Mouse (Mus musculus): ENCODE results near the gene Adgrg7.

Gene Adgrg7

DNA sequence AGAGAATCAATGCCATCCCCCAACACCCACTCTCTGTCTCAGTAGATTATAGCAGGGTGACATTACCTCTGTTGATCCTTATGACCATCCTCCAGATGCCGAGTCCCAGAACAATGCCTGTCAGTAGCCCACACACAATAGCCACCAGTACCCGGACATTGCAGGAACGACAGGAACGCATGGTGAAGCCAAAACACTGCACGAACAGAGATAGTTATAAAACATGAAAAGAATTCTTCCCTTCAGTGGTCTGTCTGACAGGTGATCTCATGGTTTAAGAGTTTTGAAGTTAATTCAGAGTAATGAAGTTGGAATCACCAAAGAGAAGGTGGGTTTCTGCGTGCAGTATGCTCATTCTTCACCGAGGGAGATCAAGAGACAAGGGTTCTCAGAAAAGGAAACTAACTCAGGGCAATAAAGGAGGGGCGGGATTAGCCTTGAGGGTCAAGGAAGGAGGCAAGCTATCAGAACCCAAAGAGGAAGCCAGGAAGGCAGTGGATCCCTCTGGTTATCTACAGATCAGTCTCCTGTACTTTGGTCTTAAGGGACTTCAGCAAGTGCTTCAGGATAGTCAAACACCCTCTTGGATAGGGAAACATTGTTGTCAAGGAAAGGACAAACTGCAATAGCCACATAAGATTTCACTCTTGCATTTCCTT, at the start of gene Adgrg7:
TSS of gene Adgrg7 (minus strand) at position 375 of the 659 bp plus-strand sequence.
- no peak for DNase-seq

DNA sequence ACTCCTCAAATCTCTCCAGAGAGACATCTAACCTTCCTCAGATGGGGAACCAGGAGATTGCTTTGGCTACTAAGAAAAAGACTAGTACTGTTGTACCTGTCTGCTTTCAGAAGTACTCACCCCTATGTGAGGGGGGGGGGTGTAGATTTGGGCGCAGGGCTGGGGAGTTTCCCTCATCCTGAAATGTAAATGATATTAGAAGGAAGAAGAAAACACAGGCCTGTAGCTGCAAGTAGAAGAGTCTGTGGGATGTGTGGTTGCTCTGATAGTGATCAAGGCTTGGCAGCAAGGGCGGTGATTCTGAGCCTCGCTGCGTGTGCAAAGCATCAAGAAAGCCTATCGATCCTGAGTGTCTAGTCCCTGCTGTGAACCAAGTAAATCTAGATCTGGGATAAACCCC, 47.3 kb upstream of the Adgrg7 start:
- no peak for DNase-seq

DNA sequence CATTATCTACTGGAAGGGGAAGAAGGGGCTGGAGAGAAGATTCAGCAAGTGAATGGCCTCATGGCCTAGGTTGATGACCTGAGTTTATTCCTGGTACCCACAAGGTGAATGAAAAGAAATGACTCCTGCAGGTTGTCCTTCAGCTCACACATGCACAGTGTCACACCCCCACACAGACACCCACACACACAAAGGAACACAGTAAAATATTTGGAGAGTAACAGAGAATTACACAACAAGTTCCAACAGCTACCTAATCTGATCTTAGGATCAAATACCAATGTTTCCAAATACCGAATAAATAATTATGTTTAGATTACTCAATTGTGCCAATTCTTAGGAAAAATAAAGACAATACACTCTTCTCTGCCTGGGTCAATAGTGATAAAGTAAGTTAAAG, 37.7 kb upstream of the Adgrg7 start:
- DNase-seq = no peak

DNA sequence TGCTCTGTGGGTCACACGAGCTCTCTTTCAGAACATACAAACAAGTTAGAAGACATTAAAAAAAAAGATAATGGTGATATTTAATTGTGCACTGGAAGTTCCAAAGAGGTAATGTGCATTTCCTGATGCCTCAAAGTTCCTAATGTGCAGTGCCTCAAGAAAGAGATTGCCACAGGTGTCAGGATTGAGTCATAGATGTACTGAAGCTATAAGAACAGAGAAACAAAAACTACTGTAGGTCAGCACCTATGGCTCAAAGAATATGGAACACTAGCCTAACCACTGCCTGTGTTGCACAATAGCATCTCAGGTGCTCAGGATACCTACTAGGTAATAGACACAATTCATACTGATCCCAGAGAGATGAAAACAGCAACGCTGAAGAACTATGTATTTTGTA, 36.3 kb upstream of the Adgrg7 start:
- no peak for DNase-seq

DNA sequence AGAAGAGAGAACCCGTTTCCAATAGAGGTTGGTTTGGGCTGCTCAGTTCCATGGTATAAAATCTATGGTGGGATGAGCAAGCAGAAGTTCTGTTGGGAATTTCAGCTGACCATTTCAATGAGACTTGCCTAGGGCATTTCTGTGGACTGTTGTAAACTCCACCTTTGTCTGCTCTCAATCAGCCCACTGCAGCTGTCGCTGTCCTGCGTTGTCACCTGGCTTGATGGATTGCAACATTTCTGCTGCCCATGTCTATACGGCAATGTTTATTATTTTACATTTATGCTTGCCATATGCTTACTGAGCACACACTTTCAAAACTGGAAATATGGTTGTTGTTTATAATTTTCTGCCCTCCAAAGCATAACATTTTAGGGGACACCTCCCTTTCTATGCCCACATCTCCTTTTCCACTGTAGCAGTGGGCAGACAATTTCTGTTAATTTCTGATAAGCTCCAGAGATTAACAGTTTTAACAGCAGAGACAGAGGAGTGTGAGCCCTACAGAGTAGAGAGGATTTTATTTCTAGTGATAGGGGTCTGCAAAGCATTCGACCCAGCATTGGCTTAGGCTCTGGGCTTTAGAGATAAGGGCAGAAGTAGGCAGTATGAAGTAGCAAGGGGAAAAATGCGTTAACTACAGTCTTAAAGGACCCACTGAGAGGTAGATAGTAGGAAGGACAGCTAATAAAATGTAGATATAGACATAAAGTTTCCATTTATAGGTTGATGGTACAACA, 5.9 kb upstream of the Adgrg7 start:
- no peak for DNase-seq

DNA sequence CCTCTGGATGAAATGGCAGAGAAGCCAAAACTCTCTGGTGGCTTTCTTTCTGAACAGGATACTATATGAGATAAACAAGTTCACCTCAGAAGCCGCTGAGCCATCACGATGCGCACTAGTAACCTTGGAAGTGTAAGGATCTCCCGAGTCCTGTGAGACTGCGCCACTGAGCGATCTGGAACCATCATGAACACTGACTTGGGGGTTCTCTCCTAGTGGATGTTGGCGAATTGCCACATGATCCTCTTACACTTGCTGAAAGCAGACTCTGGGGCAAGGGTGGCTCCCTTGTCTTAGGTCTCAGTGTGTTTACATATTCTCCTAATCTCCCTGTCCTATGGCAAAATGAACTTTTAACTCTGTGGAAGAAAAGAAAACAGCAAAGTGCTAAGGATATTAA, 5.3 kb upstream of the Adgrg7 start:
- DNase-seq = no peak

DNA sequence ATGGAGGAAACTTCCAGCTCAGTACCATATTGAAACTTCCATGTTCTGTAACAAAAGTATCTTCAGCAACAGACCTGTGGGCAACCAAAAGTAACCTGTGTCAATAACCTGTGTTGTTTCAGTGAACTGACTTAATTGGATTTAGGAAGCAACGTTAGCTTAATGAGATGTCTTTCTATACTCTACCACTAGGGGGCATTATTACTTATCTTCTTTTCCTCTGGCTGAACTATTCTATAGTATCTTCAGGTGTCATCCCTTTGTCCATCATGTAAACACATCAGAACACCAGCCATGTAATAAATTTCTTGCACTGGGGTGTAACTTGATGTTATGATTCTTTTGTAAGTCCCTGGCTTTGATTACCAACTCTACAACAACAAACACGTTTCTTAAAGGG, 4.8 kb upstream of the Adgrg7 start:
- no peak for DNase-seq

DNA sequence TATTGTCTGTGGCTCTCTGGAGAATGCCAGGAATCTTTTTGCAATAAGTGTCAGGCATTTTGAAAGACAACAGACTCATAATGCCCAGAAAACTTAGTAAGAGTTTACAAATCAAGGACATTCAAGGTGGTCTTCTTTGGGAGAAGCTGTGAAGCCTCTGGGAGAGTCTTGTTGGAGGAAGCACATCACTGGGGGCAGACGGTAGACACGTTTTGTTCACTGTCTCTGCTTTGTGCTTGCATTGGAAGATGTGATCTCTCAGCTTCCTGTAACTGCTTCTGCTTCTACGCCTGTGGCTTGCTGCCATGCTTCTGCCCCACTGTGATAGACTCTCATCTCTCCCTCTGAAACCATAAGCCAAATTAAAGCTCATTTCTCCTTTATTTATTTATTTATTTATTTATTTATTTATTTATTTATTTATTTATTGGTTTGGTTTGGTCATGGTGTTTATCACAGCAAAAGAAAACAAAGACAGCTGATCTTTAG, 3.9 kb upstream of the Adgrg7 start:
- no peak for DNase-seq

DNA sequence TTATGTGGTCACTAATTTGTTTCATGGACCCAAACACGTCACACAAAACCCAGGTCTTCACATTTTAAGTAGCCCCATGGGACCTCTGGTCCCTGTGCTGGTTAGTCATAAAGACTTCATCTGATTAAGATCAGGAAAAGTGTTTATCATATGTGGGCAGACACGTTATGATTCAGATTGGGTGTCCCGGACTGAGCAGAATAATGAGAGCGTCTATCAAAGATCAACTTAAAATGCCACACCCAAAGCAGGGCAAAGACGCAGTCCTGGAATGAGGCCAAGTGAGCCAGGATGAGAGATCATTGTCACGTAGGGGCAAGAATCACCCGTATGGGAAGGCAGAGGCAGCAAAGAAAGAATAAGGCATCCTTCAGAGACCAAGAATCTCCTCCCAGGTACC, 3.2 kb upstream of the Adgrg7 start:
- DNase-seq = no peak

DNA sequence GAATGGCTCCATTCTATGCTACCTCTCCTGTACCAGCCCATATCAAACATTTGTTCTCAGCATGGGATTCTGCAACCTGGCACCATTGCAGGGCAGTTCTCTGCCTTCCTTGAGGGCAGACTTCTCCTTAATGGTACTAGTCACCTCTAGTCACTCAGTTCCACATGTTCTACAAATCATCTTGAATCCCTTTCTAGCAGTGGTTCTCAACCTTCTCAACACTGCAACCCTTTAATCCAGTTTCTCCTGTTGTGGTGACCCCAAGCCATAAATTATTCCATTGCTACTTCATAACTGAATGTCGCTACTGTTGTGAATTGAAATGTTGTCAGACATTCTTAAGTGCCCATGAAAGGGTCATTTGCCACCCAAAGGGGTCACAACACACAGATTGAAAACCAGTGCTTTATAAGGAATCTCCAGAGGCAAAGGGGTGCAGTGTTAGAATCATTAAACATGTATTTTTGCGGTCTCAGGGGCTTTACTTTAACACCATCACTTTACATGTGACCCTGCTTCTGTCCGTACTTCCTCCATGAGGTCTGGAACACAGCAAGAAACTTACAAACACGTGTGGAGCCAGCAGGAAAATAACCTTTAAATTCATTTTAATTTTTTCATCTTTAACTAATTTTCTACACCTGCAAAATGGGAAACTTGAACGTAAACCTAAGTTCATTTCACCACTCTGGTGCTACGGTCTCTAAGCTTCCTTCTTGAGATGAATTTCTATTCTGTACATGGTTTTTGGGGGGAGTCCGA, 1.1 kb downstream of the Adgrg7 start:
- DNase-seq = no peak

DNA sequence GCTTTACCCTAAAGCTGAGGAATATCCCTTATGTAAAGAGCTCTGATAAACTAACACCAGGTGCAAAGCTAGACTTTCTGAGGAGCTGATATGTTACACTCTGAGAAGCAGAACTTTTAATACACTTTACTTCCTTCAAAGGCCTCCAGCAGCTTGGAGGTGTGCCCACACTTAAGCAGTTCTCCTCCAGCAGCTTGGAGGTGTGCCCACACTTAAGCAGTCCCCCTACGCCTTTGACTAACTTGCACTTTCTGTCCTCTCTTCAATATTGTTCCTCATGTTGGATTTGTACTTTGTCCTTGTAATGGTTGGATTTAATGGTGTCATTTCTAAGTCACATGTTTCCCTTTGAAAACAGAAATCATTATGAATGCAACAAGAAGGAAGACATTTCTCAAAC, 1.9 kb downstream of the Adgrg7 start:
- DNase-seq = no peak

DNA sequence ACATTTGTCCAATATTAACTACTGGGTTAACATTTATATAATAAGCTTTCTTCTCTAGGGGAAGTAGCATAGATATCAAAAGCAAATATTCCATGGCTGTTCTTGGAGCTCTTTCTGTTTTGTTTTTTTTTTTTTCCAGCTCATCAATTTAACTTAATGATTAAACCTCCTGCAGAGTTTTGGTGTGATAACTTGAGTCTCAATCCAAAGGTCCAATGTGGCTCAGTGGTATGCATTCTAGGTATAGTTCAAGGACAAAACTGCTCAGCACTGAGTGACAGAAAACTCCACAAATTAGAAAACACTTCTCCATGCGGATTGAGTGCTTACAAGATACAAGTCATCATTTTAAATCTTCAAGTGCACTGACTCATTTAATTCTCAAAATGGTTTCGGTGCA, 9.7 kb downstream of the Adgrg7 start:
- no peak for DNase-seq

DNA sequence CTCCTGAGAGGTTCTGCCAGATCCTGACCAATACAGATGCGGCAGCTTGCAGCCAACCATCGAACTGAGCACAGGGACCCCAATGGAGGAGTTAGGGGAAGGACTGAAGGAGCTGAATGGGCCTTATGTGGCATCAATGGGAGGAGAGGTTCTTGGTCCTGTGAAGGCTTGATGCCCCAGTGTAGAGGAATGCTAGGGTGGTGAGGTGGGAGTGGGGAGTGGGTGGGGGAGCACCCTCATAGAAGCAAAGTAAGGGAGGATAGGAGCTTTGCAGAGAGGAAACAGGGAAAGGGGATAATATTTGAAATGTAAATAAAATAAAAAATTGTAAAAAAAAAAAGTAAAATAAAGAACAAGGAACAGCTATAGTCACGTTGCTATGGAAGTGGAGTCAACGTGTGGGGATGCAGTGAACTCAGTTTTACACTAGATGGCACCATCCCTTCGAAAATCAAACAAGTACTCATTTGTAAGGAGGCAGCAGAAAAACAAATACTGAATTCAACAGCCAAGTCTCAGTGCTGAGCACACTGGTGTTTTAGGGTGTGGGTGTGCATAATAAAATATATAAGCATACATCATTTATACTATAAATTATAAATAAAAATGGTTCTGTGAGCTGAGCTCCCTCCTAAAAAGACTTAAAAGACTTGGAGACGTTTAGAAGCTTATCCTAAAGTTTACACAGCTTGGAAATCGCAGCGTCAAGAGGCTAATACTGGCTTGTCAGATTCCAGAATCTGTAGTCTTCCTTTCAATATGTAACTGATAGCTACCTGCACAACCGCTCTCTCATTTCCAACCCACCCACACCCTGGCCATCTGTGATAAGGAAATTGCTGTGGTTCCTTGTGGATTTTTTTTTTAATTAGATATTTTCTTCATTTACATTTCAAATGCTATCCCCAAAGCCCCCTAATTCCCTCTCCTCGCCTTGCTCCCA, 24.2 kb downstream of the Adgrg7 start:
- DNase-seq = peak; percentile 13

DNA sequence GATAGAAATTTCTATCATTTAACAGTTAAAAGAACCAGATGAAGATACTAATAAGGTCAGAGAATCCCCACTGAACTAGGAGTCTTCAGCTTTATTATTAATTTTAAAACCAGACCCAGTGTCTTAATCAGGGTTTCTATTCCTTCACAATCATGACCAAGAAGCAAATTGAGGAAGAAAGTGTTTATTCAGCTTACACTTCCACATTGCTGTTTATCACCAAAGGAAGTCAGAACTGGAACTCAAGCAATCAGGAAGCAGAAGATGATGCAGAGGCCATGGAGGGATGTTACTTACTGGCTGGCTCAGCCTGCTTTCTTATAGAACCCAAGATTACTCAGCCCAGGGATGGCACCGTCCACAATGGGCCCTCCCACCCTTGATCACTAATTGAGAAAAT, 66.6 kb downstream of the Adgrg7 start:
- DNase-seq = no peak

DNA sequence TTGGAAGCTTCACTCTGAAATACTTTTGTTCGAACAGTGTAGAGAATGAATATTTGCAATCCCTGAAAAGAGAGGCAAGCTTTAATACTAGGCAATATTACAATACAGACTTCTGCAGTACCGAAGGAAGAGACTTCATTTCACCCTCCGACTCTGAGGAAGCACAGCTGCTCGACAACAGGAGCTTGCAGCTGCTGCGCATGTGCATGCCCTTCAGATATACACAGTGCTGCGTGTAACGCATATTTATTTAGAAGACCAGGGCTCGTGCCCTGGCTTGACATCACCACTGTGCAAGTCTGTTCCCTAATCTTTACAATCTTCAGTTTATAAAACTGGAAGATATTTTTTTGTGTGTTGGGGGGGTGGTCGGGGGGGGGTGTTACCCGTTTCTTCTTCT, 70.7 kb downstream of the Adgrg7 start:
- DNase-seq = no peak

DNA sequence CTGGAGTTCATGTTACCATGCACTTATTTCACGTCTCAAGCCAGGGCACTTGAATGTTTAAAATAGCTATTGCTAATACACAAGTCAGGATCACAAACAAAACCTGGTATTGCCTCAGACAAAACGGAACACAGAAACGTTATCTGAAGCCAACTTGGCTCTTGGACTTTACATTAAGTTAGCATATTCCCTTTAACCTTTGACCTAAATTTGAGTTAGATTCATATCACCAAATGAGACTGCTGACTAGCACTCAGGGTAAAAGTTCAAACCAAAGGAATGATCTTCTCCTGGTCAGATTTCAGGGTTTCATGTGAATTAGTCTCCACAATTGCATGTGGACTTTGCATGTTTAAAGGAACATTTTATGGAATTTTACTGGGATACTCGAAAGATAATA, 73.3 kb downstream of the Adgrg7 start:
- no peak for DNase-seq

DNA sequence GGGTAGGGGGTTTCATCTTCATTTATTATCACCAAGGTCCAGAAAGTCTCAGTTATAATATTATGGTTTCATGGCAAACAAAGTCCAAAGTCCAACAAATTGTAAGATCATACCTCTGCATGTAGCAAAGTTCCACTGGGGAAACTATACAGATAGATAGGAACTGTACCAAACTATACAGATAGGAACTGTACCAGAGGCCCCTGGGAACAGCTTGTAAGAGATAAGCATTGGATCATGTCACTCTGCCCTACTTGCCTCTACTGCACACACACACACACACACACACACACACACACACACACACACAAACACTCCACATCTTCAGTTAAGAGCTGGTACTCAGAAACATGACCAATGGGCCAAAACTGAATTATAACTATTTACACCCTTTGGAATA, 76.6 kb downstream of the Adgrg7 start:
- no peak for DNase-seq

DNA sequence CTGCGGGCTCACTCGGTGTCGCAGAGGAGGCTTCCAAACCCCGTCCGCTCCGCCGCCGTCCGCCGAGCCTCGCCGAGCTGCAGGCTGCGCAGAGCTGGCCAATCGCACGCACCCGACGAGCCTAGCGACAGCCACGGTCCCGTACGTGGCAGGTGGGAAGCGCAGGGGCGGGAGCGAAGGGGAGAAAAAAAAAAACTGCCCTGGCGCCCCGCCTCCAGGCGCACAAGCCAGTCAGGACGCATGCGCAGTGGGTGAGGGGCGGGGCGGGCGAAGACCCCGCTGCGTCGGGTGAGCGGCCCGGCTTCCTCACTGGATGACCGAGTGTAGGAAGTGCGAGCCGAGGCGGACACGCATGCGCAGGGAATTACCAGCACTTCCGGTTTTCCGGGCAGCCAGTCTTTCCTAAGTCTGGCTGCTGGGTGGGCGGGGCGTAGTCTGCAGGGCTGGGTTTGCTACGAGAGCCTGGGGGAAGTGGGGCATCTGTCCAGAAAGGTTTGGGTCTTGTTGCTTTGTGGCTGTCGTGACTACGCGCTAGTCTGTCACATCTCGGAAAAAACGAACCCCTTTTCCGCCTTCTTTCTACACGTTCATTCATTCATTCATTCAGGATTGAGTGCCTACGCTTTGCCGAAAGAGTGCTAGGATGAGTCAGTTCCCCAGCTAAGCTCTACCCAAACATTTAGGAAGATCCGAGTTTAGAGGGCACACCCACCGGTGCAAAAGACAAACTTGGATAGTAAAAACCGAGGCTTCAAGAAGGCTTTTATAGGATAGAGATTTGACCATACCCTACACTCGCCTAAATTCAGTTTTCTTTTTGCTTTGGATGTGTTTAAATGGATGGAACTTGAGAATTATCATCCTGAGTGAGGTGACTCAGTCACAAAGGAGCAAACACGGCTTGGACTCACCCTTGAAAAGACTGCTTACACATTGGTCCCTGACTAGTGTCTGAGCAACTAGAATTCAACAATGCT, 78.1 kb downstream of the Adgrg7 start, which contains the start of gene Tfg:
TSS of gene Tfg (minus strand) at position 227 of the 977 bp plus-strand sequence.
- DNase-seq = peak; percentile 99

DNA sequence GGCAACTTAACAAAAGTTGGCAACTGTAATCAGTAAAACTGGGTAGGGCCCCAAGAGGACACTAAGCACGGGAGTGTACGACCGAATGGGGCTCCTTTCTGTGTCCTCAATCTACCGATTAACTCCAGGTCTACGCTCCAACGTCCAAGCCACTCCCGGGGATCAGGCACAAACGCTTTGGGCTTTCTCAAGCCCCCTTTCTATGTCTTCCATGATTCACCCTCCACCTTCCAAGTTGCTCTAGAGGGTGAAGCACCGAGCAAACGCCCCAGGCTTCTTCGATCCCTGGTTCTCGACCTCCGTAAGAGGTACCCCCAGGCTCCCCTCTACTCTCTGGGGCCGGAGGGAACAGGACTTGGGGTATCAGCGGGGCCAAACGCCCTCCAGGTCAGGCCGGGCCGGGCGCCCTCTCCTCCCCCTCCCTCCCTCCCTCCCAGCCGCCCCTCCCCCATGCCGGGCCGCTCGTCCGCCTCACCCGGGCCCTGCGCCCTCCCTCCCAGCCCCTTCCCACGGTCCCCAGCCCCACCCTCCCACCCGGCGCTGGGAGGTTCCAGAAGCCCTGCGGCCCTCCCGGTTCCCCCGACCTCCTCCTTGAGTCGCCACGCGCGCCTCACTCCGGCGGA, 79.0 kb downstream of the Adgrg7 start:
- DNase-seq = no peak

DNA sequence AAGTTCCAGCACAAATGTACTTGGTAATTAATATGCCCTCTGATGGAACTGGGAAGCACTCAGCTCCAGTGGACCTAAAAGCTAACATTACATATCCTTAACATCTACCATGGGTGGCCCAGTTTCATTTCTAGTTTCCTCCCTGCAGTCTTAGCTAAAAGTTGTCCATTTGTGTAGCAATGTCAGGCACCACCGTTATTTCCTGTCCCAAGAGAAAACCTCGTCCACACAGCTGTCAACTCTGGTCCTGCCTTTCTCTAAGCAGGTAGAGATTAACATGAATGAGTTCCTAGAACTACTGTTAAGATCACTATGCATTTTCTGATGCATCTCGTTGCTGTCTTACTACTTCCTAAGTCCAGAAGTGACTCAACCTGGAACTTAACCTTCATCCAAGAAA, 80.0 kb downstream of the Adgrg7 start:
- DNase-seq = no peak

DNA sequence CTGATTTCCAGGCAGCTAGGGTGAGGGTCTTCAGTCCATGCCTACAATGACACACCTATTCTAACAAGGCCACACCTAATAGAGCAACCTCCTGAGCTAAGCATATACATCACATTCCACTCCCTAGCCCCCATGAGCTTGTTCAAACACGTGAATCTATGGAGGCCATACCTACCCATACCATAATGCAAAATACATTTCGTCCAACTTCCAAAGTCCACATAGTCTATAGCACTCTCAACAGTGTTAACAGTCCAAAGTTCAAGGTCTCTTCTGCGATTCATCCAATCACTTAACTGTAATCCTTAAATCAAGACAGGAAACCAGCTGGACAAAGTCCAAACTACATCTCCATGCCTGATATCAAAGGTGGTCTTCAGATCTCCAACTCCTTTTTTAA, 85.6 kb downstream of the Adgrg7 start:
- no peak for DNase-seq
